Mouse (Mus musculus) myocyte (in vitro differentiated cells): Measurements from ENCODE around the gene Lama4. TPM values are rescaled to one million over a fixed set of nuclear protein-coding genes. Genes with fewer than 3 reads are reported as not detected.

Source experiments
- H3K27me3 ChIP-seq: one replicate; pipeline ENCODE4 v1.6.1; 2011; ENCODE audit not compliant: control insufficient read depth, insufficient read depth, insufficient read length
- H3K36me3 ChIP-seq: one replicate; pipeline ENCODE4 v1.6.1; 2011; ENCODE audit not compliant: control insufficient read depth, insufficient read depth
- H3K4me2 ChIP-seq: one replicate; pipeline ENCODE4 v1.6.1; 2011; ENCODE audit warnings: low read depth, control low read depth
- H3K4me3 ChIP-seq: one replicate; pipeline ENCODE4 v1.5.1; 2011; ENCODE audit warnings: mild to moderate bottlenecking, control low read depth, moderate library complexity
- H3K79me2 ChIP-seq: one replicate; pipeline ENCODE4 v1.6.1; 2011; ENCODE audit not compliant: control insufficient read depth, insufficient read depth
- H3ac ChIP-seq: one replicate; pipeline ENCODE4 v1.6.1; 2011; ENCODE audit not compliant: control insufficient read depth, insufficient read length
- E2F4 ChIP-seq: IDR thresholded peaks from one replicate; pipeline ENCODE4 v1.6.1; 2011; ENCODE audit warnings: mild to moderate bottlenecking, control low read depth, moderate library complexity; ENCODE audit not compliant: insufficient read depth
- POLR2A ChIP-seq: IDR thresholded peaks from one replicate; pipeline ENCODE4 v1.6.1; 2011; ENCODE audit warnings: low read depth, mild to moderate bottlenecking, control low read depth, moderate library complexity; ENCODE audit not compliant: insufficient read length
- TCF12 ChIP-seq: IDR thresholded peaks from one replicate; pipeline ENCODE4 v1.6.1; 2011; ENCODE audit warnings: mild to moderate bottlenecking, control low read depth; ENCODE audit not compliant: poor library complexity, insufficient read depth, severe bottlenecking
- polyA plus RNA-seq: library from polyadenylated mRNA; unstranded; fragments of >200 nt; fragmentation: generic; extraction: Trizol; gene quantifications from one replicate; pipeline ENCODE4 v1.2.1, GENCODE M21; 2012; ENCODE audit warnings: missing spikeins

Lama4 gene
- polyA plus RNA-seq, 1 experiment = 0.16 TPM

DNA sequence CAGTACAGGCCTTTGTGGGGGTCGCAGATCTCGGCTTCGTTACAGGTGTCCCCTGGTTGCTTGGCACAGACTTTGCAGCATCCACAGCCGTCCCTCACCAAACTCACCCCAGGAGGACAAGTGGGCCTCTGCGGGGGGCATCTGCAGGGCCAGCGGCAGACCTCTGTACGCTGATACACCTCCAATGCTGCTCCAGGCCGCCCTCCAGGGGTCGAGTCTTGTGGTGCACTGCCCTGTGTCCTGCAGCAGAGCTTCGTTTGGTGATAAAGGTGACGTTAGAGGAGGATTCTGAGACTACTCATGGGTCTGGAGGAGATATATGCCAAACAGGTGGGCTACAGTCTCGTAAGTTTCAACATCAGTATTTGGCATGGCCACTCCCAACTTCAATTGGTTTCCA lies 193.0 kb downstream of the Lama4 start:
- Histone ChIP-seq H3K79me2 (no peaks in the 10 kb centered on the region), H3K4me2 (no peak overlapping the region), H3K27me3 (no peaks in the 10 kb centered on the region), H3K36me3 (no peaks in the 10 kb centered on the region), H3K4me3 (no peak overlapping the region), H3ac (no peak overlapping the region)
- TF ChIP-seq TCF12 (no peak), POLR2A (no peak), E2F4 (no peak)

Other genes with a start within 250 kb of the Lama4 start
- not detected for gene Rfpl4b, start 143.7 kb upstream of the Lama4 start, polyA plus RNA-seq
- 5.3 TPM for gene Fam229b, start 168.4 kb downstream of the Lama4 start, polyA plus RNA-seq
- 2.1 TPM for gene Tube1, start 168.5 kb downstream of the Lama4 start, polyA plus RNA-seq
- not detected for gene Ccn6, start 198.3 kb downstream of the Lama4 start, polyA plus RNA-seq